Mouse (Mus musculus) skeletal muscle tissue, adult 2 months (tissue): ENCODE data around the gene Ptger2.
A peak's percentile ranks its signal among the peaks of the same experiment; 100 is the strongest.
"Not testable (repeated sequence)": the region's sequence is repeated elsewhere in the genome, so short reads cannot be mapped to it uniquely, and the experiment has no call there.

Experiments used
- DNase-seq: peaks from one replicate; pipeline ENCODE4 v3.0.0-alpha.2; 2012; ENCODE audit warnings: low read depth, low spot score

The Ptger2 gene

DNA sequence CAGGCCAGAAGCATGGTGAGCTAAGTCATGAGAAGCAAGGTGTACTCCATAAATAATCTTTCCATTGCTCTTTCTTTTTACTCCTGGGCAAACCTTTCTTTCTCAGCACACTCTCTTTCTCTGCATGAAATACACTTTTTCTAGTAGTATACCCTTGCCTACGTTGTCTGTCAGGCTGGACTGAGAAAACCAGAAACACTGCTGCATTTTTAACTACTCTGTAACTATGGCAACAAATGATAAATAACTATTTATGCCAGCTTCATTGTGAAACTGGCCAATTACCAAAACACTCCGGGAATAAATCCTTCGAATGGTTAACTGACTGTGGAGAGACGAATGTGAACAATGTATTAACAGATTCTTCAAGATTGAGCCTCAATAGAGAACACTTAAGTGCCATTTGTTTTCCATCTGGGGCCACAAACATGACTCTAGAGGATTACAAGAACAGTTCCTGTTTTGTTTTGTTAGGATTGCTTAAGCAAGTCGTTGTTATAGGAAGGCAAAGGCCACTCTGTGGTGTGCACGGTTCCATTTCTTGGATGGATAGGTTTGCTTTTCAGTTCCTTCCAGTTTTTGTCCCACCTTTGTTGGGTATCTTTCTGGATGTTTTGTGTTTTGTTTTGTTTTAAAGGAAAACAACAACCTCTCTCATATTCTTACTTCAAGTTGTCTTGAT is at the start of gene Ptger2:
Gene Ptger2, plus strand, starts transcription at position 522 of the 682 bp plus-strand sequence.
- not testable (repeated sequence) for DNase-seq

DNA sequence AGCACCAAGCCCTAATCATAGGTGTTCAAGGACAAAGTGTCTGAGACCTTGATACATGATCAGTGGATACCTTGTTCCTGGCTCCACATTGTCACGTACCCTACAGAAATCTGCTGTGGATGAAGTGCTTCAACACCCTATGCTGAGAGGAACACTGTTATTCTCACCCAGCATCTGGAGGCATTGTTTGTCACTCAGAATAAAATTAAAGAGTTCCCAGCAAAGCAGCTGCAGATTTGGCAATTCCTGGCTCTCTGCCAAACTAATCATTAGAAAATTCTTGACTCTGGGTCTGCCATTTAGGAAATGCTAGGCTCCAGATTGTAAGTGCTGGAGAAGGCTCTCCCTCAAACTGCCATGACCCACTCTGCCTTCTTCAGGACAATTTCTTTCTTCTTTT is 27.2 kb upstream of the Ptger2 start:
- DNase-seq = no peak

DNA sequence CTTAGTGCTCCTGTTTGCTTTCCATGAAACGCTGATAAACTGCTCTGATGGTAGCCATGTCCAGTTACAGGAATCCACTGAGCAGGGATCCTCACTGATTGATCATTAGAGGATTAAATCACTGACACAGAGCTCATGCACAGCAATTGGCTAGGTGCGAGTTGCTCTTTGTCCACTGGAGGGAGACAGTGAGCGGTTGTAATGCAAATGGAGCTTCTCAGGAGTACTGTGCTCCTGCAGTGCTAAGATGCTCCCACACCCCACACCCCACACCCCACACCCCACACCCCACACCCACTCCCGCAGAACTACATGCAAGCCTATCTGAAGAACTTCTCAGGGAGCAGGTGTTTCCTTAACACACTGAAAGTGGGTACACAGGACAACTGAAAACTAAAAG is 10.7 kb upstream of the Ptger2 start:
- not testable (repeated sequence) for DNase-seq

DNA sequence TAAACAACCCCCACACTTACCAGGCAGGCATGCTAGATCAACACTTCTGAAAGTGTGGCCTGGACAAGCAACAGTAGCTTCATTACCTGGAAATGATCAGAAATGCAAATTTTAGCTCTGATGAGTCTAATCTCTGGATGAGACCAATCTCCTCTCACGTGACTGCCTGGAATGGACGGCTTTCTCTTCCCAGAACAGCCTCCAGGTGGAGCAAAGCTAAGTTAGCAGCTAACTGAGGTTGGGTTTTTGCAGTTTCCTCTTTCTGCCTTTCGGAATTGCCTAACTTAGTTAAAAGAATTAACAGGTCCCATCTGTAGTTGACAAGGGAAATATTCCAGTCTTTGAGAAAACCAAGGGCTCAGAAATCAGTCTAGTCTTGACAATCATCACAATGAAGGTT is 8.1 kb upstream of the Ptger2 start:
- no peak for DNase-seq

DNA sequence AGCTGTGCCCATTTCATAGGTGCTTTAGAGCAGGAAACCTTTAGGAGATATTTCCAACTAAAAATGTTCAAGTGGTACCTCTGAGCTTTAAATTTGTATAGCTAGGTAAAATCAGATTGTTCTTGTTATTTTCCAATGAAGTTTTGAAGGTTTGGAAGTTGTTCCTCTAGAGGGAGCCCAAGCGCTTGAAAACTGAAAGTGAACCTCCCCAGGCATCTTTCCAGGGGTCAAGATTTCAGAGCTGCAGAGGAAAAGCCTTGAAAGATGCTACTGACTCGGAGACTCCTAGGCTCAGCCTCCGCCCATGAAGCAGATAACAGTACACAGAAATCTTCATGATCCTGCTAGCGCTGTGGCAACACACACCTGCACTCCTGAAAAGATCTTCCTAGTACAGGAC is 6.5 kb upstream of the Ptger2 start:
- no peak for DNase-seq

DNA sequence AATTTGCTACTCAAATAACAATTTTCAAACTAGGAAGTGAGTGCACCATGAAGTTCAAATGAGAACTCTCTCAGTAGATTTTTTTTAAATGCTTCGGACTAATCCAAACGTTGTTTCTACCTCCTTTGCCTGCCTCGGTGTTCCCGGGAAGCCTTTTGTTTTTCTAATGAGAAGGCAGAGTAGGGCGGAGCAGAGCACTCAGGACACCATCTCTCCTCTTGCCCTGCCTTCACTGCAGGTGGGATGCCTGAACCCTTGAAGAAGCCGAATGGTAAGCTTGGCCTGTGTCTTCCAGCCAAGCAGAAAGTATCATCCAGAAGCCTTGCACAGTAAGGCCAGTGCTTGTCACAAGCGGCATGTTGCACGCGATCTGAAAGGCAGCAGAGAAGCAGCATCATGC is 3.9 kb upstream of the Ptger2 start:
- no peak for DNase-seq

DNA sequence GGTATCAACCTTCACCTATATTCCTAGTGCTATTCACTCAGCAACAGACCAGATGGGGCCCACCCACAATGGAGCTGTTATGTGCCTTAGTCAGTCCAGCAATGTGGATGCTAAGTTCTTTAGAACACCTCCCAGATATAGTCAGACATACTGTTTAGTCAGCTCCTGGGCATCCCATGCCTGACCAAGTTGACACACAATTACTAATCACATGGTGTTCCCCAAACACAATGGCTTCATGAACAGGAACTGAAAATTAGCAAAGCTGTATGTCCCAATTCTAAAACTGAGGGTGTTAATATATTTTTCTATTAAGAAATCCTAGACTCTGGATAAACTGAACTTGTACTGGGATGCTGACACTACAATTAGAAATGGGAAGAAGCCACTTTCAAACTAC is 1.7 kb upstream of the Ptger2 start:
- DNase-seq = no peak

DNA sequence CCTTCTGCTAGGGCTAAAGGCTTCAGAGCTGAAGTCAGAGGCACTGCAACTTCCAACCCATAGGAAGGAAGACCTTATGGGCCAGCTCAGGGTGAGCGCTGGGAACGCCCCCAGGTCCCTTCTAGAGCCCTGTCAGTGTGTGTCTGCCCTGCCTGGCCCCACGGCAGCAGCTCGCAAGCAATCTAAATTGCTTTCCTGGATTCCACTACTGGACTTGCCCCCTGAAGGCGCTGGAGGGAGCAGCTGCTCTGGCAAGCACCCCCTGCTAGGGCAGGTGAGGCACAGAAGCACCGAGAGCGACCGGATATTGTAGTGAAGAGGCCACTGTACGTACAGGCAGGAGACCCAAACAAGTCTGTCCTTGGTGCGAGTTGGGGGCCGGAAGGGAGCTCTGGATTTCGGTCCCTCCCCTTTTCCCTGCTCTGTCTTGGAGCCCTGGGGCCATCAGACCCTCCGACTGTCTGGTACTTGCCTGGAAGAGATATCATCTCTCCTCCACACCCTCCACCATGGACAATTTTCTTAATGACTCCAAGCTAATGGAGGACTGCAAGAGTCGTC is 541 bp downstream of the Ptger2 start:
- no peak for DNase-seq

DNA sequence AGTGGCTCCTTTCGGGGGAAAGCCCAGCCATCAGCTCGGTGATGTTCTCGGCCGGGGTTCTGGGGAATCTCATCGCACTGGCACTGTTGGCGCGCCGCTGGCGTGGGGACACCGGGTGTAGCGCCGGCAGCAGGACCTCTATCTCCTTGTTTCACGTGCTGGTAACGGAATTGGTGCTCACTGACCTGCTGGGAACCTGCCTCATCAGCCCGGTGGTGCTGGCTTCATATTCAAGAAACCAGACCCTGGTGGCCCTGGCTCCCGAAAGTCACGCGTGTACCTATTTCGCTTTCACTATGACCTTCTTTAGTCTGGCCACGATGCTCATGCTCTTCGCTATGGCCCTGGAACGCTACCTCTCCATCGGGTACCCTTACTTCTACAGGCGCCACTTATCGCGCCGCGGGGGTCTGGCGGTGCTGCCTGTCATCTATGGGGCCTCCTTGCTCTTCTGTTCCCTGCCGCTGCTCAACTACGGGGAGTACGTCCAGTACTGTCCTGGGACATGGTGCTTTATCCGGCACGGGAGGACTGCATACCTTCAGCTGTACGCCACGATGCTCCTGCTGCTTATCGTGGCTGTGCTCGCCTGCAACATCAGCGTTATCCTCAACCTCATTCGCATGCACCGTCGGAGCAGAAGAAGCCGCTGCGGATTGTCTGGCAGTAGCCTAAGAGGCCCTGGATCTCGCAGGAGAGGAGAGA is 1.2 kb downstream of the Ptger2 start:
- DNase-seq = no peak

DNA sequence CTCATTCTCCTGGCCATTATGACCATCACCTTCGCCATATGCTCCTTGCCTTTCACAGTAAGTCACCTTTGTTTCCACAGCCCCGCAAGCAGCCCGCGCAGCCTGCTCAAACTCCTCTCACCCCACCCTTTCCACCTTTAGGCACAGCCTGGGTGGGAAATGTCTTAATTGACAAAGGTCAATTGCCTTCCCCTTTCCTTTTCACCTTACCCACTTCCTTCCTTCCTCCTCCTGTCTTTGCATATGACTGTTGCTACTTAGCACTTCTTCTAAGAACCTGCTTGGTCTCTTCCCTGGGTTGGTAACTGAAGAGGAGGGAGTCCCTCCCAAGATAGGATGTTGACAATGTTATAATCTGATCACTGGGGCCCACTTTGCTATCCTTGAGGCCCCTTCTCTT is 1.8 kb downstream of the Ptger2 start:
- no peak for DNase-seq

DNA sequence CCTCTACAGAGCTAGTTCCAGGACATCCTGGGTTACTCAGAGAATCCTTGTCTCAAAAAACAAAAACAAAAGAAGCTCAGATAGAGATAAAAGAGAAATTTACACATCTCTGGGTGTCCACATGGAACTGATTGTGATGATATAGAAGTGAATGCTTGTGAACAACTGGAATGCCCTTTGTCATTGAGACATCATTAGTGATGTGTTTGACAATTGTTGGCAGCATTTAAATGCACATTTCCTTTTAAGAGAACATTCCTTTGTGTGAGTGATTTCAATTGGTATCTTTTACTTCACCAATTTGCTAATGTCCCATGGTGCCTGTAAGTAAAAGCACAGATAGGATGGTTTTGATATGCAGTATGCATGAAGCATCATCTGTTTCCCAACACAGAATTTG is 6.3 kb downstream of the Ptger2 start:
- no peak for DNase-seq

DNA sequence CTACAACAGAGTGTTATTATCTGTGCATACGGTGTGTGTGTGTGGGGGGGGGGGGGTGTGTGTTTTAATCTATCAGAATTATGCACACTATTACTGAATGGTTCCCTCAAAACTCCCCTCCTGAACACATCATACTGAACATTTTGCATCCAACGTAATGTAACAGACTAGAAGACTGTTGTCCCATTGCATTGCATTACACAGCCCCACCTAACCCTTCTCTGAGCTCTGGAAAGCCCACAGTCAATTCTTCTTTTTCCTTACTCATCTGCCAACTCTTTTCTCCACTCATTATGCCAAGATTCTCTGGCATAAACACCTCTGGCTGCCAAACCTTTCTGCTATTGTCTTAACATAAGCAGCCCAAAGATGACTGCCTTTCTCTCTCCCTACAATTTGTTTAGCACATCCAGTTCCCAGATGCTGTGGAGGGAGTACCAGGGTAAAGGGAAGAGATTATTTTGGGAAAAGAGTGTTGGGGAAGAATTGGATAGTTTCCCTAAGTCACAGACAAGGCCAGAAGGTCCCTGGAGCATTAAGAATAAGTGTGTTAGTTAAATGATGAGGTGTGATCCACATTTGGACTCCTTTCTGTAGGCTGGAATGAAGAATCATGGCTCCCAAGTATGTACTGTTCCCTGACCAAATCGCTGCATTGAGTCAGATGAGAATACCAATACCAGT is 12.2 kb downstream of the Ptger2 start:
- no peak for DNase-seq

DNA sequence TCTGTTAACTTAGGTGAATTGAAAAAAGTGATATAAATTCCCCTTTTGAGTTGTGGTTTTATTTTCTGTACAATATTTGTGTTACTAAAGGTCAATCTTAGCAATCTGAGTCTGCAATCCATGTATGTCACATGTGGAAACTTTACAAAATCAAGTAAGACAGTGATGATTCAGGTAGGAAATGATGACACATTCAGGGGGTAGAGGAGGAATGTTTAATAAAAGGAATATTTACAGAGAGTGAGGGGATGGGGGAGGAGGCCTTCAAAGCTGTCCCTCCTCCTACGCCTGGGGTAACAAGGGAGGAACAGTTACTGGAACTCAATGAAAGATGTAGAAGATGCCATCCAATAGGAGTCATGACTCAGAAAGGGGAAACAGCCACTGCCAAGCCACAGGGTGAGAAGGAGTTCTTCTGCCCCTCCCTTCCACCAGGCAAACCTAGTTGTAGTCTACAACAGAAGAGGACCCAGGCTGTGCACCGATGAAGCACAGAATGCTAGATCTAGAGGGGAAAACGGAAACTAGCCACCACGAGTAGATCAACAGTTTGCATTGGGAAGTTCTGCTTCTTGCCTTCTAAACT is 17.8 kb downstream of the Ptger2 start:
- no peak for DNase-seq

DNA sequence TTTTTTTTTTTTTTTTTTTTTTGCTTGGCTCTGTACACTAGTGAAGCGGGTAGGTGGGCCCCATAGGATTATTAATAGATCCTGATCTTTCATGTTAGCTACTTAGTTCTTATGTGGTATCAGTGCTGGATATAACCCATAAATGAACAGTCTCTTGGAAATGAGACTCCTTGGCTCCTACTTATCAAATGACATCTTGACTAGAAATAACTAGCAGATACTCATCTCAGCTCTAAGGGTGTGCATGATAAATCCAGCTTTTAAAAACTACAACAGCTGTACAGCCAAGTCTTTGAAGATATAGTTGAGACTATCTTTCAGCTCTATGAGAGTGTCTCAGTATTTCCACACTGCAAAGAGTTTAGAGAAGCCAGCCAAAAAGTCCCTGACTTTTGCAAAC is 21.2 kb downstream of the Ptger2 start:
- no peak for DNase-seq

DNA sequence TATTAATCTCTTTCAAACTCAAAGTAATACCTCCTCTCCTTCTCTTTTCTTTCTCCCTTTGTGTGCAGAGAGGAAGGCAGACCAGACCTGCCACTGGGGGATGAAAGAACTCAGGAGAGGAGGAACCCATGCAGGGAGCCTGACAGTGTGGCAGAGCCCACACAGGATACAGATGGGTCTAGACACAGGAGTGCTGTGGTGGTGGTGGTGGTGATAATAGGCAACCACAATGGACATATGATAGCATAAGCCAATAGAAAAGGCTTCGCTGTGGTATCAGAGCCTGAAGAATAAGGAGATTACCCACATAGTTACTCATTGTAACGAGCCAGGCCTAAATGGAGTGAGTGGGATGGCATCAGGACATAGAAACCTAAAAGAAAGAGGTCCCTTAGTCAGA is 23.3 kb downstream of the Ptger2 start:
- DNase-seq = no peak

DNA sequence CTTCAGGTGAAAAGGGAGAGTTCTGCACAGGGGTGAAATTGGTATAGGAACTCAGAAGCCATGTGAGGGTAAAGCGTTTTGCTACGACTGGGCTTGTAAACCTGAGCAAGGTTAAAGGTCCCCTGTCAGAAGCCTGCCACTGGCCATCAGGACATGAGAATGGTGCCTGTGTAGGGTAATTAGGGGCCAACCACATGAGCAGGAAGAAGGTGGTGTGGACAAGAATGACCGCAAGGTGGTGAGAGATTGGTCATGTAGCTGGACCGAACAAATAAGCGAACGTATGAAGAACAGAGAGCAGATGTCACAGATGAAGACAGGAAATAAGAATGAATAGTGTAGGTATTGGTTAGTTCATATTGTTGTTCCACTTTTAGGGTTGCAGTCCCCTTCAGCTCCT is 23.7 kb downstream of the Ptger2 start:
- no peak for DNase-seq

DNA sequence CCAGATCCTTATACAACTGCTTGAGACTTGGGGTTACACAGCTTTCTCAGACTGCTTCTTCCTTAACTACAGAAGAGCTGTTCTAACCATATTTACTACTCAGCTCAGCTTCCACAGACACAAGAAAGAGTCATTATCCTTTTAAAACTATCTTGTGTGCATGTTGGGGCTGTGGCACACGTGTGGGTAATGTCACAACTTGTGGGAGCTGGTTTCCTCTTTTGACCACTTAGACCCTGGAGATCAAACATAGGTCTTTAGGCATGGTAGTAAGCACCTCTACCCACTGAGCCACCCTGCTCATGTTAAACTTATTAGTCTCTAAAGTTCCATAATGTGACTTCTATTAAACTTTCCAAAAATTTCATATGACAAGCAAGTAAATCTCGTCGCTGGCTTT is 33.6 kb downstream of the Ptger2 start:
- no peak for DNase-seq

DNA sequence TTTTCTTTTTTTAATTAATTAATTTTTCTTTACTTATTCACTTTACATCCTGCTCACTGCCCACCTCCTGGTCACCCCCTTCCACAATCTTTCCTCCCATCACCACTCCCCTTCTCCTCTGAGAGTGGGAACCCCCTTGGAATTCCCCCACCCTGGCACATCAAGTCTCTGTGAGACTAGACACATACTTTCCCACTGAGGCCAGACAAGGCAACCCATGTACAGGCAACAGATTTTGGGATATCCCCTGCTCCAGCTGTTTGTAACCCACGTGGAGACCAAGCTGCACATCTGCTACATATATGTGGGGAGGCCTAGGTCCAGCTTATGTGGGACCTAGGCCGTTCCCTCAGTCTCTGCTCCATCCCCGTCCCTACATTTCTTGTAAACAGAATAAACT is 46.3 kb downstream of the Ptger2 start:
- DNase-seq = no peak

DNA sequence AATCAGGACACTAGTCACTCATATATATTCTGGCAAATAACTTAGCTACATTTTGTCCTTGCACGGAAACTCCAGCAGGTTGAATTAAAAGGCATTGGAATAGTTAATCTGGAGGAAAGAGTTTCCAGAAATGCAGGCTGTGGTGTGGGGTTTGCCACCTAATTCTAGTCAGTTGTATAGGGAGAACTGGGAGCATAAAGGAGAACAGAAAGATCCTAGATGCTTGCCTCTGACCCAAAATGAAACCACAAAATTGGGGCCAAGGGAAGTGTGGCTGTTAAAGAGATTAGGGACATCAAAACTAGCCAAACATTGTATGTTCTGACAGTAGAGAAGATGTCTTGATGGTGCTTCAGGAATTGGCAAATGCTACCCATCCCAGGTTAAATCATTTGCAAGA is 48.6 kb downstream of the Ptger2 start:
- DNase-seq = no peak

DNA sequence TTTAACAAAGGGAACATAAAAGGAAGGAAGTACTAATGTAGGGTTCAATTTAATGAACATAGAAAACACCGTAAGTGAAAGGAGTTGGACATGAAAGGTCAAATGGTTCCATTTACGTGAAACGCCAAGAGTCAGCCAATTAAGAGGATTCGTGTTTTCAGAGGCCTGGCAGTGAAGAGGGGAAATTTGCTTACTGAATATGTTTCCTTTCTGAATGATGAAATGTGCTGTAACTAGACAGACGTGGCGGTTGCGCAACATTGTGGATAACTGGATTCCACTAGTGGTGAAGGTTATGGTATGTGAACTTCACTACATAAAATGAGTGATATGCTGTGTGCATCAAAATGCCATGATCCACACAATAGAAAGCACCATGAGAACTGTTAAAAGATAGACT is 50.1 kb downstream of the Ptger2 start:
- peak; percentile 5 for DNase-seq

DNA sequence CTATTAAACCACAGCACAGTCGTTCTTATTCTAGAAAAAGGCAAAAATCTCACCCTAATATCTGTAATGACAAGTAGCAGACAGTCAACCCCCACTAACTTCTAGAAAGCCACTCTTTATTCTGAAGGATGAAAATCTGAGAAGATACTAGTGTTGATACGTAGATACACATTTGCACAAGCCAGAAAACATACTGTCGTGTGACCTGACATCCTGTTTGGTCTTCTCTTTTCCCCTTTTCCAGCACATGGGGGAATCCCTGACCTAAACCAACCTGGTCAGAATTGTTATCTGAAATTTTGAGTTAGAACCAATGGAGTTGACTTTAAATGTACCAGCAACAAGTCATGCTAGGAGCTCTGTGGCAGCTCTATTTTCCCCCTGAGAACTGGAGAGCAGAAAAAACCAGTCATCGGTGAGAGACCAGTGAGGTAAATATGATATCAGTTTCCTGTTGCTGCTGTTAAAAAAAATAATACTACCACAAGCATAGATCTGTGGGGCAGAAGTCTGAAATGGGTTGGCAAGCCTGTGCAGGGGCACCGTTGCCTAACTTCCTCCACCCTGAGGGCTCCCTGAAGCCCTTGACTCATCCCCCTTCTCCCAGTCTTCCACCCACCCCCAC is 53.0 kb downstream of the Ptger2 start:
- no peak for DNase-seq

DNA sequence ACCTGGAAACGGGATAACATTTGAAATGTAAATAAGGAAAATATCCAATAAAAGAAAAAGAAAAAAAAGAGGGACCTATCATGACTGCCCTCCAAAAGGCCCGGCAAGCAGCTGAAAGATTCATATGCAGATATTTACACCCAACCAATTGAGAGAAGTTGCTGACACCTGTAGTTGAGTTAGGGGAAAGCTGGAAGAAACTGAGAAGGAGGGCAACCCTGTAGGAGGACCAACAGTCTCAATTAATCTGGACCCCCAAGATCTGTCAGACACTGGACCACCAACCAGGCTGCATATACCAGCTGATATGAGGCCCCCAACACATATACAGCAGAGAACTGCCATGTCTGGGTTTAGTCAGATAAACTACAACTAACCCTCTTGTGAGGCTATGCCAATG is 60.1 kb downstream of the Ptger2 start:
- no peak for DNase-seq
